1 mouse cellular context compared by ENCODE assay signal in the genomic region with DNA sequence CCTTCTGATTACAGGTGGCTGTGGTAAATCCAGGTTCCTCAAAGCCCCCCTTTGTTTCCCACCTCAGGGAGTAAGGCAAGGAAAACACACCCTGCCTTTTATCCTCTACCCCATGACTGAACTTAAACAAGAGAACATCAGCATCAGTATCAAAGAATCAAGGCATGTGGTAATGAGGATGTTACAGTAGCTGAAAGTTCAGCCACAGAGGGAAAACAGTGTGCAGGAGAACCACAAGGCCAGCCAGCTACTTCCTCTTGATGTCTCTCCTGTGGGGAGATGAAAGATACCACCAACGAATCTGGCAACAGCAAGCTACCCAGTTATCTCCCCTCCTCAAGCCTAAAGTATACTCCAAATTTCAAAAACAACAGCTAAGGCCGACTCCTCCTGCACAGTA.
TF ChIP-seq lines count a peak whose summit lies in the region.

No protein-coding gene starts in this region.

TF ChIP-seq in ES-E14, 5 proteins besides CTCF, POLR2A, EP300 and RAD21 (continued from another document):
- TF ChIP-seq CHD2 (IDR thresholded peaks at IDR 0.05; ENCODE audit: low read depth, low read length) (no peak), ZNF384 (IDR thresholded peaks at IDR 0.05; ENCODE audit: low read depth, low read length) (no peak)
